In genomic region chr5:50048960-50049359, GRCm38 (mm10) we compare ENCODE assay signal across 10 mouse cellular contexts. TPM values are rescaled to one million over a fixed set of nuclear protein-coding genes. Genes with fewer than 3 reads are reported as not detected.
DNase-seq lines count a peak whose midpoint lies in the region; ATAC-seq lines count a peak whose summit lies in the region.
"Had no signal": no experiment of that assay in that cellular context is flagged by ENCODE, and none has a peak within 500 bp of the region (broad histone marks: within the 10 kb centered on the region; RNA-seq: fewer than 3 reads in every experiment).

No protein-coding gene starts in this region.

- no peak for DNase-seq in frontal cortex, adult 2 months (ENCODE audit: extremely low spot score in 1 of 2, low spot score in 1 of 2)
- DNase-seq in brain, adult 2 months (ENCODE audit: low read depth, low spot score), result peak; percentile 73
- DNase-seq in heart, postnatal 36 days, result peak; percentile 55 to 57
- peak; percentile 32 to 68 for DNase-seq in lung, postnatal 4 days
- no peak for DNase-seq in layer of hippocampus, postnatal 25 days (ENCODE audit: extremely low spot score in 1 of 2, low spot score in 1 of 2)
- no peak for DNase-seq in left cerebral cortex, adult 18-20 months (ENCODE audit: low spot score in 2 of 2)
- no peak for DNase-seq in frontal cortex, postnatal 10 days (ENCODE audit: low spot score in 2 of 2)
- DNase-seq: thymus, postnatal 25 days had no signal

- ATAC-seq in frontal cortex, adult (ENCODE audit: low TSS enrichment), result peak; percentile 83
- ATAC-seq: activated CD4-positive, CD25-positive, alpha-beta regulatory T cell, adult 4 months had no signal

- intact Hi-C loops in heart, postnatal 36 days (cut with DNase I), result no loop called here

RNA-seq across cellular contexts. Expression of gene Adgra3, which starts 9.8 kb away (rescaled TPM):
- 18.8 and 20.5 TPM in 2 replicates for polyA plus RNA-seq in frontal cortex, adult 2 months (2012; rRNA removed)
- 10 to 100 TPM; 22.1 to 22.5 TPM for total RNA-seq in heart, postnatal 36 days (2021)
- 10 to 100 TPM; 17.6 to 27.0 TPM for total RNA-seq in layer of hippocampus, postnatal 25 days (2021)
- 10 to 100 TPM; 13.1 to 16.9 TPM for total RNA-seq in left cerebral cortex, adult 18-20 months (2021)

Comparison
In these comparisons a context has a peak if more than half of its experiments do, and no peak if none do; other contexts are left out.
1. DNase-seq: peak in brain, adult 2 months (single experiment), heart, postnatal 36 days (2 of 2) and lung, postnatal 4 days (2 of 2); none in frontal cortex, adult 2 months (0 of 2), layer of hippocampus, postnatal 25 days (0 of 2), left cerebral cortex, adult 18-20 months (0 of 2) and frontal cortex, postnatal 10 days (0 of 2).